Mouse (Mus musculus): ENCODE measurements around the gene Asic5. TPM values are rescaled to one million over a fixed set of nuclear protein-coding genes. Genes with fewer than 3 reads are reported as not detected.

Asic5 gene
- 0.15 TPM in 1 of 2 replicates, not detected in the other for polyA plus RNA-seq (2014; fragmentation: Nextera tagmentation; extraction: Ambion mirVana)

- WGBS: 71% methylated on average over 5 of the region's 5 CpGs
- no peak for TF ChIP-seq CTCF (IDR thresholded peaks at IDR 0.05; ENCODE audit: low read depth)
- Histone ChIP-seq H3K27me3 (ENCODE audit: insufficient read depth, low read length) (no peaks in the 10 kb centered on the region), H3K36me3 (ENCODE audit: insufficient read depth) (no peaks in the 10 kb centered on the region), H3K9ac (no peak within 1 kb of the TSS), H3K27ac (ENCODE audit: low read depth) (no peak within 1 kb of the TSS), H3K4me2 (no peak within 1 kb of the TSS), H3K9me3 (ENCODE audit: low read depth, low read length) (no peaks in the 10 kb centered on the region), H3K4me1 (ENCODE audit: insufficient read depth) (no peaks in the 10 kb centered on the region), H3K4me3 (ENCODE audit: low read depth, low read length) (no peak within 1 kb of the TSS)
- DNase-seq (no peak), ATAC-seq (ENCODE audit: insufficient read depth) (no peak)
These were observed at the start of gene Asic5 for GRCm38 (mm10) chr3:81981990-81982389. Gene Asic5 (plus strand): TSS chr3:81982290.

- WGBS: 82% methylated on average over 4 of the region's 4 CpGs
- Histone ChIP-seq H3K36me3 (ENCODE audit: insufficient read depth) (no peaks in the 10 kb centered on the region), H3K27me3 (ENCODE audit: insufficient read depth, low read length) (no peaks in the 10 kb centered on the region), H3K27ac (ENCODE audit: low read depth) (no peak overlapping the region), H3K4me1 (ENCODE audit: insufficient read depth) (no peaks in the 10 kb centered on the region), H3K9me3 (ENCODE audit: low read depth, low read length) (no peaks in the 10 kb centered on the region), H3K4me3 (ENCODE audit: low read depth, low read length) (no peak overlapping the region), H3K9ac (no peak overlapping the region), H3K4me2 (peak overlapping the region; percentile 54)
- no peak for TF ChIP-seq CTCF (IDR thresholded peaks at IDR 0.05; ENCODE audit: low read depth)
- ATAC-seq (ENCODE audit: insufficient read depth) (no peak), DNase-seq (no peak)
These were observed 48.7 kb upstream of the Asic5 start for GRCm38 (mm10) chr3:81933348-81933747.

DNA sequence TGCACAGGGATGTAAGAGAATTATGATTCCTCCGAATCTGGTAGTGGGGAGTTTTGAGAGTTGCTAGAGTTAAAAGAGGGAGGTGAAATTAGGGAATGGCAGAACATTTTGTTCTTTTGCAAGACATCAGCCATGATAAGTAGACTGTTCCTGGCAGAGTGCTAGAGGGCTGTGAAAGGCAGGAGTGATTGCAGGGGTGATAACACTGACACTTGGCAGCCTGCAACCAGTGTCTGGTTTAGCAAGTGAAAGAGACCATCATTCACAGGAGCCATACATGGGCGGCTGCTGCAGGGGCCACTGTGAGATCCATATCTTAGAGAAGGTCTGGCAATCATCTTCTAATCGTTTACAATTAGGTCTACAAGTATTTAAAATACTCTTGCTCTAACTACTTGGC, 43.2 kb upstream of the Asic5 start:
- no peak overlapping the region for H3K4me3 ChIP-seq (ENCODE audit: low read depth, low read length)
- DNase-seq (peak; percentile 13), ATAC-seq (ENCODE audit: insufficient read depth) (no peak)
- no peaks in the 10 kb centered on the region for H3K4me1 ChIP-seq (ENCODE audit: insufficient read depth)
- TF ChIP-seq CTCF (IDR thresholded peaks at IDR 0.05; ENCODE audit: low read depth): no peak
- no peaks in the 10 kb centered on the region for H3K9me3 ChIP-seq (ENCODE audit: low read depth, low read length)
- H3K36me3 ChIP-seq (ENCODE audit: insufficient read depth): no peaks in the 10 kb centered on the region
- no peak overlapping the region for H3K27ac ChIP-seq (ENCODE audit: low read depth)
- WGBS: 31% methylated on average over 3 of the region's 3 CpGs
- no peaks in the 10 kb centered on the region for H3K27me3 ChIP-seq (ENCODE audit: insufficient read depth, low read length)
- no peak overlapping the region for H3K4me2 ChIP-seq
- H3K9ac ChIP-seq: no peak overlapping the region

GRCm38 (mm10) chr3:81942341-81942740, 39.7 kb upstream of the Asic5 start:
- Histone ChIP-seq H3K4me1 (ENCODE audit: insufficient read depth) (no peaks in the 10 kb centered on the region), H3K4me3 (ENCODE audit: low read depth, low read length) (no peak overlapping the region), H3K9me3 (ENCODE audit: low read depth, low read length) (no peaks in the 10 kb centered on the region), H3K36me3 (ENCODE audit: insufficient read depth) (no peaks in the 10 kb centered on the region), H3K27me3 (ENCODE audit: insufficient read depth, low read length) (no peaks in the 10 kb centered on the region), H3K4me2 (no peak overlapping the region), H3K27ac (ENCODE audit: low read depth) (no peak overlapping the region), H3K9ac (no peak overlapping the region)
- WGBS: 80% methylated on average over 3 of the region's 3 CpGs
- TF ChIP-seq CTCF (IDR thresholded peaks at IDR 0.05; ENCODE audit: low read depth): no peak
- DNase-seq (no peak), ATAC-seq (ENCODE audit: insufficient read depth) (no peak)

DNA sequence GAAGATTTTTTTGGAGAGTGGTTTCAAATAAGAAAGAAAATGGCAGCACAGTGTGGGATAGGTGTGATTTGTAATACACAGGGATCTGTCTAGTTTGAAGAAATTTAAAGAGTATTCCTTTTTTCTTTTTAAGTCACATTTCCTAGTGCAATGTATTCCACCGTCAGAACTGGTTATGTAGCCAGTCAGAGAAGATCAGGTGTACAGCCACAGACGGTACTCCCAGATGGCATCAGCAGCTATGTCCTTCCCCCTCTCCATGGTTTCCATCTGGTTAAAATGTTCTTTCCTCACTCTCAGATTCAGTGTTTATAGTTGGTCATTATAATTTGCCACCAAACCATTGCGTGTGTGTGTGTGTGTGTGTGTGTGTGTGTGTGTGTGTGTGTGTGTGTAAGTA, 39.0 kb upstream of the Asic5 start:
- Histone ChIP-seq H3K9me3 (ENCODE audit: low read depth, low read length) (no peaks in the 10 kb centered on the region), H3K27me3 (ENCODE audit: insufficient read depth, low read length) (no peaks in the 10 kb centered on the region), H3K9ac (no peak overlapping the region), H3K36me3 (ENCODE audit: insufficient read depth) (no peaks in the 10 kb centered on the region), H3K27ac (ENCODE audit: low read depth) (no peak overlapping the region), H3K4me2 (no peak overlapping the region), H3K4me3 (ENCODE audit: low read depth, low read length) (no peak overlapping the region), H3K4me1 (ENCODE audit: insufficient read depth) (no peaks in the 10 kb centered on the region)
- WGBS: 86% methylated on average over 3 of the region's 3 CpGs
- no peak for TF ChIP-seq CTCF (IDR thresholded peaks at IDR 0.05; ENCODE audit: low read depth)
- DNase-seq: no peak
- no peak for ATAC-seq (ENCODE audit: insufficient read depth)

- no peaks in the 10 kb centered on the region for H3K36me3 ChIP-seq (ENCODE audit: insufficient read depth)
- H3K9me3 ChIP-seq (ENCODE audit: low read depth, low read length): no peaks in the 10 kb centered on the region
- no peak overlapping the region for H3K9ac ChIP-seq
- ATAC-seq (ENCODE audit: insufficient read depth): no peak
- H3K27me3 ChIP-seq (ENCODE audit: insufficient read depth, low read length): no peaks in the 10 kb centered on the region
- DNase-seq: no peak
- H3K27ac ChIP-seq (ENCODE audit: low read depth): no peak overlapping the region
- WGBS: 91% methylated on average over 7 of the region's 7 CpGs
- no peak overlapping the region for H3K4me2 ChIP-seq
- H3K4me1 ChIP-seq (ENCODE audit: insufficient read depth): no peaks in the 10 kb centered on the region
- TF ChIP-seq CTCF (IDR thresholded peaks at IDR 0.05; ENCODE audit: low read depth): no peak
- no peak overlapping the region for H3K4me3 ChIP-seq (ENCODE audit: low read depth, low read length)
These were observed 37.2 kb upstream of the Asic5 start for GRCm38 (mm10) chr3:81944851-81945393.

DNA sequence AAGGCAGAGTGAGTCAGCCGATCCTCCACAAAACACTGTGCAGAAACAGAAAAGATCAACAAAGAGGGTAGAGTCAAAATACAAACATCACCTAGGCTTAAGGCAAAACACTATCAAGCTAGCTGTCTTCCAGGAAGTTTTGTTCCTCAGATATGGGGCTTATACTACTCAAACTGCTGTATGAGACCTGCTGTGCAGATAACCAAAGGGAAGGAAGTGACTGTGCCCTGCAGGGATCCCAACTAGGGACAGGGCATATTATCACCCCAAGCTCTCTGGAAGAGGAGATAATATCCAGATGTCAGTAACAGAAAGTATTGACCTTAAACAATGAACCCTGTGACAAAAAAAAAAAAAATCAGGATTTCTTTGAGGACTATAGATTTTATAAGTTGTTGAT, 33.0 kb upstream of the Asic5 start:
- H3K4me1 ChIP-seq (ENCODE audit: insufficient read depth): no peaks in the 10 kb centered on the region
- H3K4me3 ChIP-seq (ENCODE audit: low read depth, low read length): no peak overlapping the region
- H3K27ac ChIP-seq (ENCODE audit: low read depth): no peak overlapping the region
- WGBS: 78% methylated on average over 1 of the region's 1 CpGs
- TF ChIP-seq CTCF (IDR thresholded peaks at IDR 0.05; ENCODE audit: low read depth): no peak
- DNase-seq: no peak
- no peak overlapping the region for H3K4me2 ChIP-seq
- no peaks in the 10 kb centered on the region for H3K9me3 ChIP-seq (ENCODE audit: low read depth, low read length)
- no peaks in the 10 kb centered on the region for H3K36me3 ChIP-seq (ENCODE audit: insufficient read depth)
- no peak for ATAC-seq (ENCODE audit: insufficient read depth)
- H3K9ac ChIP-seq: no peak overlapping the region
- no peaks in the 10 kb centered on the region for H3K27me3 ChIP-seq (ENCODE audit: insufficient read depth, low read length)

- ATAC-seq (ENCODE audit: insufficient read depth): no peak
- 62% methylated on average over 2 of the region's 2 CpGs for WGBS
These were observed 30.3 kb upstream of the Asic5 start for GRCm38 (mm10) chr3:81951785-81952184.

More at GRCm38 (mm10) chr3:81951785-81952184, 30.3 kb upstream of the Asic5 start:
- Histone ChIP-seq H3K27ac (ENCODE audit: low read depth) (no peak overlapping the region), H3K4me2 (no peak overlapping the region), H3K36me3 (ENCODE audit: insufficient read depth) (no peaks in the 10 kb centered on the region), H3K4me1 (ENCODE audit: insufficient read depth) (no peaks in the 10 kb centered on the region), H3K9me3 (ENCODE audit: low read depth, low read length) (no peaks in the 10 kb centered on the region), H3K4me3 (ENCODE audit: low read depth, low read length) (no peak overlapping the region), H3K27me3 (ENCODE audit: insufficient read depth, low read length) (no peaks in the 10 kb centered on the region), H3K9ac (no peak overlapping the region)
- TF ChIP-seq CTCF (IDR thresholded peaks at IDR 0.05; ENCODE audit: low read depth): no peak
- DNase-seq: no peak
